Mouse (Mus musculus) Patski (cell line): ENCODE measurements at regions not wholly inside any gene's neighbourhood (a gene's known extent, or its start where the extent isn't known, plus 50 kb on each side); places are given as distances from the start of the nearest gene placed in this dataset.
A peak's percentile ranks its signal among the peaks of the same experiment; 100 is the strongest.

Source experiments
- ATAC-seq: fragments of 100-300 bp; one replicate; pipeline ENCODE4 v1.8.0; 2021
- CTCF ChIA-PET: fragments of 350-600 bp; sonication (Branson Sonifier 250); formaldehyde crosslinking; loops from one replicate; lab custom pipeline; 2022; ENCODE audit warnings: inconsistent platforms; lab: Charles Lee
- POLR2A ChIA-PET: fragments of 350-600 bp; sonication (Branson Sonifier 250); formaldehyde crosslinking; loops from one replicate; lab custom pipeline; 2022; ENCODE audit warnings: antibody characterized with exemption, inconsistent platforms; lab: Charles Lee
- DNase-seq: peaks from one replicate; pipeline ENCODE4 v3.0.0-alpha.2; 2011; ENCODE audit warnings: low read depth, low spot score
- H3K27me3 ChIP-seq: fragments of 371-371 bp; one replicate; pipeline ENCODE4 v1.5.1; 2021
- CTCF ChIP-seq: fragments of 100-300 bp; IDR thresholded peaks from one replicate; pipeline ENCODE4 v1.5.1; 2021
- in situ Hi-C: fragments of 300-500 bp; cut with MboI; formaldehyde crosslinking; loops from 3 replicates; pipeline ENCODE4 v1.11.1; 2018; ENCODE audit warnings: low pct_unique_long_range_greater_than_20kb, mixed read lengths

DNA sequence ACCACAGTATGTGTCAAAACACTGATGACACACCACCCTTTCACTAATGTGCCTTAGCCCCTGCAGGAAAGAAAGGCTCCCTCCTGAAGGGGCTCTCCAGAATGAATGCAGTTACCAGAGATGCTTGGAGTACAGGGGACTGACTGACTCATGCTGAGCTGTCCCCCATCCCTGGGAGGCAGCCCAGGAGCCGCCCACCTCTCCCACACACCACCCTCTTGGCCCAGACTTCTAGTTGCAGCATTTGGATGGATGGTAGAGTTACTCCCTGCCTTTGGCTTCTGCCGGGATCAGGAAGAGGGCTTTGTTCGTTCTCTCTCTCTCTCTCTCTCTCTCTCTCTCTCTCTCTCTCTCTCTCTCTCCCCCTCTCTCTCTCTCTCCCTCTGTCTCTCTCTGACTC lies 53.4 kb upstream of the Jun start:
- peak; percentile 48 for ATAC-seq
- in situ Hi-C loops: no loop called here
- ChIA-PET POLR2A (interaction anchor here (0.6 kb wide), 1 partner anchor 614 kb away, joined by 5 read pairs; no protein-coding TSS in a partner anchor), CTCF (interaction anchor here (1.3 kb wide), 1 partner anchor 24 kb away, joined by 3 read pairs; no protein-coding TSS in a partner anchor)
- DNase-seq: no peak
- H3K27me3 ChIP-seq: no peaks in the 10 kb centered on the region
- TF ChIP-seq CTCF: no peak

DNA sequence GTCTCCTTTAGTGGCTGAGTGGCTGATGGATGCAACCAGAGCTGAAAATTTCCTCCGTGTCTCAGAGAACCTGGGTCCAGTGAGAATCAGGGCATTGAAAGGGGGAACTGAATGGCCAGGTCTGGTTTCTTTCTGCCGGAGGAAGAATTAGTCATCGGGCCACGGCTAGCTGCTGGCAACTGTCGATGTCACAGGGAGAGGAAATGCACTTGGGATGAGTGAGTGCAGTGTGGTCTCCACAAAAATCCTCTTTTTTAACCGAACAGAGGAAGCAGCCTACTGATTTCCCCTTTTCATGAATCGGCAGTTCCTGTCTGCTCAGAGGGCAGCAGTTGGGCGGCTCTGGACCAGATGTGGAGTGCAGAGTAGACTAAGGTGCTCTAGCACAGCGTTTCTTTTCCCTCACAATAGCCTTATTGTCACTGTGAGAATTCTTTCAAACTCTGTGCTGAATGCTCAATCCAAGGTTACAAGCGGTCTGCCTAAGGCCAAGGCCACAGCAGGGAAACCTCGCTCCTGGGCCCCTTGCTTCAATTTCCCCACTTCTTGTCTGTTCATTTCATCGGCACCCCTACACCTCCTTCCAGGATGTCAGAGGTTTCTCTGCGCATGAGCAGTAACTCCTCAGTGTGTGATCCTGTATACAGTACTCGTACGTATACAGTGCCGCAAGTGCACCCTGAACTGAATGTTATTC lies 54.1 kb upstream of the Jun start:
- peak; percentile 68 for ATAC-seq

DNA sequence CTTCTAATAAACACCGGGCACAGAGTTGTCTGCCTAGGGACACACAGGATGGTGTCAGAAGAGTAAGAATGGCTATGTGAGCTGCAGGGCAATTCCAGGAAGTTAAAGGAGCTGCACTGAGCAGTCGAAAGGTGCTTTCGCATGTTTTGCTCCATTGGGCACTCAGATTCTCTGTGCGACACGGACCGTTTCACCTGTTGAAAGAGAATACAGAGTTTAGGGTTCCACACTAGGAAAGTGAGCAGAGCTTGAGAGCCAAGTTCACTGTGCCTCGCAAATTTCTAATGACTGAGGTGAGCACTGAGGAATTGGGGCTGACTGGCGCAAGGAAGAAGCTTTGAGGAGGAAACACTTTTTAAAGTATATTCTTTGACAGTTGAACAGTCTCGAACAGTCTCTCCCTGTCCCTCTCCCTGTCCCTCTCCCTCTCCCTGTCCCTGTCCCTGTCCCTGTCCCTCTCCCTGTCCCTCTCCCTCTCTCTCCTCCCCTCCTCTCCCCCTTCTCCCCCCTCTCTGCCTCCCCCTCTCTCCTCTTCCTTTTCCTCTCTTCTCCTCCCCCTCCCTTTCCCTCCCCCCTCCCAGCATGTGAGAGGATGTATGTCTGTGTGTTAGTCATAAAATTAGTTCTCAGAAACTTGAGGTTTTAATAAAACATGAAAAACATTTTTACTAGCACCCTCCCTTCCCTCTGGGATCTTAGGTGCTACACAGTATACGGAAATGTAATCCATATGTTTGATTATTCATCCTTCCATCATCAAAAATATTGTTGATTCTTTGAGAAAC lies 55.1 kb upstream of the Jun start:
- no peak for ATAC-seq
- H3K27me3 ChIP-seq: no peaks in the 10 kb centered on the region
- in situ Hi-C loops: no loop called here
- POLR2A ChIA-PET: interaction anchor here (0.6 kb wide), 1 partner anchor 355 kb away, joined by 4 read pairs; no protein-coding TSS in a partner anchor
- no peak for TF ChIP-seq CTCF
- CTCF ChIA-PET: no interaction called here
- no peak for DNase-seq

More for the DNA sequence above, 54.1 kb upstream of the Jun start:
- no peaks in the 10 kb centered on the region for H3K27me3 ChIP-seq
- CTCF ChIA-PET: no interaction called here
- no peak for TF ChIP-seq CTCF
- no peak for DNase-seq
- POLR2A ChIA-PET: interaction anchor here (0.6 kb wide), 1 partner anchor 614 kb away, joined by 5 read pairs; no protein-coding TSS in a partner anchor
- in situ Hi-C loops: no loop called here

DNA sequence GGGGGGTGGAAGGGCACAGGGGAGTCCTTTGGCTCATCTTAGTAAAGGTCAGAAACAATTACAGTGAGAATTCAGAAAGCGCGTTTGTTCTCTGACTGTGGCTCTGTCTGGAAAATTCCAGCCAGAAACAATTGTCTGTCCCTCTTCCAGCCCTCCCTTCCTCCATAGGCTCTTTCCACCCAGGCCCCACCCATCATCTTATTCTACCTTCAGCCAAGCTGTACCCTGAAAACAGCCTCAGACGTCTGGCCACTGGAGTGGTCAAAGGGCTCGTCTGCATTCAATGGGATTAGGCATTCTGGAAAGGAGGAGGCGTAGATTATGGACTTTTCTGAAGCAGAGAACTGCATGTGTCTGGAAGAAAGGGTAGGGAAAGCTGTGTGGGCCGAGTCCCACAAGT lies 56.8 kb upstream of the Jun start:
- no peak for TF ChIP-seq CTCF
- ATAC-seq: no peak
- ChIA-PET POLR2A (no interaction called here), CTCF (no interaction called here)
- H3K27me3 ChIP-seq: no peaks in the 10 kb centered on the region
- DNase-seq: no peak
- in situ Hi-C loops: no loop called here

DNA sequence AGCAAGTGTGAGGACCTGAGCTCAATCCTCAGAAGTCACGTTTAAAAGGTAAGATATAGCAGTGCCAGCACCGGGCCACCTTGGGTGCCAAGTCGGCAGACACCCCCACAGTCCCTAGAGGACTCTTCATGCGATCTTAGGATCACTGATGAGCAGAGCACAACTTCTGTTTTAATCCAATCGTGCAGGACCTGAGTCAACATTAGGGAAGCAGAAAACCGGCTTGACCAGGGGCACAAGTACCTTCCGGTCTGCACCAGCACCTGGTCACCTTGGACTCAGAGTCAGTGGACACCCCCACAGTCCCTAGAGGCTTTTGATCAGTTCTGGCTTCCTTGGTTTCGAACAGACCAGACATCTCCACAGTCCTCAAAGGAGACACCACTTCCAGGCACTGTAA lies 58.8 kb upstream of the Jun start:
- DNase-seq: no peak
- ChIA-PET POLR2A (no interaction called here), CTCF (no interaction called here)
- in situ Hi-C loops: no loop called here
- no peaks in the 10 kb centered on the region for H3K27me3 ChIP-seq
- no peak for TF ChIP-seq CTCF
- ATAC-seq: no peak

DNA sequence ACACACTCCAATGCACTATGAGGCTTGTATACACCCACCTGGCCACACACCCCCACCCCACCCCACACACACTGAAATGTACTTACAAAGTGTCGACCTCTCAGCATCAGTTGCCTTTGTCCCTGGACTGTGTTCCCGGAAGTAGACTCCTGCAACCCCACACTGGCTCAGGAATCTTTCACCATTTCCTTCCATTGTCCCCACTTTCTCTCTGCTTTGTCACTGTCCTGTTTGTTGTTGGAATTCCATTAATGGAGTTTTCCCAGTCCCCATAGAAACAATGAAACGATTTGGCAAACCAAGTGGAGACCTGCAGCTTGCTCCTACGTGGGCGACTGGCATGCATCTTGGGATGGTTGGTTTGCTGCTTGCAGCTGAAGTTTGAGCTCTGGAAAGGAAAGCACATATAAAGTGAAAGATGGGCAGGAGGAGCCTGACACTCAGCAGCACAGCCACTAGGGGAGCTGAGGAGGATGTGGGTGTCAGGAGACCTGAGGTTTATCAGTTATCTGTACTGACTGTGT lies 65.2 kb upstream of the Jun start:
- ChIA-PET CTCF (interaction anchor here (1.3 kb wide), 1 partner anchor 8 kb away, joined by 4 read pairs; no protein-coding TSS in a partner anchor), POLR2A (no interaction called here)
- no peaks in the 10 kb centered on the region for H3K27me3 ChIP-seq
- in situ Hi-C loops: no loop called here
- DNase-seq (no peak), ATAC-seq (no peak)
- TF ChIP-seq CTCF: no peak

DNA sequence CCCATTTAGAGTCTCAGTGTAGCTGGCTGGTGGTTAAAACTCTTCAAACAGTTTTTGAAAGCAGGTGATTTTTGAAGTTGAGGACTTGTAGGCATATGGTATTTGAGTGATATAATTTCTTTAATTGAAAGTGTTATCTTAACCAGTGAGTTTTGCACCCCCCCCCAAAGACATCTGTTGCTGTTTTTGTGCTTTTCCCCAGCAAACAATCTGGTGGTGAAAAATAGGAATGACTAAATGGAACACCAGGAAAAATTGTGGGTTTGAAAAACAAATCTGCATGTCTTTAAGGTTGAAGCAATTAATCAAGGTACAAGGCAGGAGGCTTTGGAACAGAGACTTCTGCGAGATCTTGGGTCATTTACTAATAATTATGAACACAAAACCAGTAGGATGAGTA lies 68.9 kb upstream of the Jun start:
- CTCF ChIA-PET: no interaction called here
- ATAC-seq (no peak), DNase-seq (no peak)
- in situ Hi-C loops: no loop called here
- POLR2A ChIA-PET: no interaction called here
- H3K27me3 ChIP-seq: no peaks in the 10 kb centered on the region
- no peak for TF ChIP-seq CTCF

DNA sequence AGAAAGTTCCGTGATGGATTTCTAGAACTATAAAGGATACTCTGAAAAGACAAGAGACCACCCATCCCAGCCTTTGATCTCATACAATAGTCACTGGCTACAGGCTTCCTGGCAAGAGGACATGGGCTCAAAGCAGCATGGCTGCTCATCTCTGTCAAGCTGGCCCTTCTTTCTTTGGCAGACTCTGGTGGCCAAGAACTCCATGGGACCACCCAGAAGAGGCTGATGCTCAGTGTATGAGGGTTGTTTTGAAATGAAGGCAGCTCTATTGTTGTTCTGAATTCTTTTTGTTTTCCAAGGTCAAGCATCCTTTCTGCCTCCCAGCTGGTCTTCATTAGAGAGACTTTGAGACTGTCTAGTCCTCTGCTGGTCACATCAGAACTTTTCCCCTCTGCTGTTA lies 73.3 kb upstream of the Jun start:
- no peaks in the 10 kb centered on the region for H3K27me3 ChIP-seq
- ATAC-seq: no peak
- CTCF ChIA-PET: interaction anchor here (1.1 kb wide), 1 partner anchor 8 kb away, joined by 4 read pairs; no protein-coding TSS in a partner anchor
- POLR2A ChIA-PET: no interaction called here
- no peak for DNase-seq
- no peak for TF ChIP-seq CTCF
- in situ Hi-C loops: no loop called here

DNA sequence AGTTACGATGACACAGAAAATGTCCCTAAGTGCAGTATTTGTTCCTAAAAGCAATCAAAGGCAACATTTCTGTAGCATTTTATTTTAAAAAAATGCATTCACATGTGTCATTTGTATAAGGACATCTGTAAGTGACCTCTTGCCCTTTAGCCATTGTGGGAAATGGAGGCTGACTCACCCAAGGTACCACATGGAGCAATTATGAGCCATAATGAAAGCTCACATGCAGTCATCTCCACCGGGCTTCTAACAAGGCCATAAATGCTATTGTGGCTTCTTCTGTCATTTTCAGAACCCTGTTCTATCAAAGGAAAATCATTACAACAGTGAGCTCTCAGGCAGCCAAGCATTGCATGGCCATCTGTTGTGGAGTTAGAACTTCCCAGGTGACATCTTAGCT lies 75.9 kb upstream of the Jun start:
- POLR2A ChIA-PET: no interaction called here
- CTCF ChIA-PET: no interaction called here
- DNase-seq: no peak
- in situ Hi-C loops: no loop called here
- ATAC-seq: no peak
- TF ChIP-seq CTCF: no peak
- no peaks in the 10 kb centered on the region for H3K27me3 ChIP-seq

DNA sequence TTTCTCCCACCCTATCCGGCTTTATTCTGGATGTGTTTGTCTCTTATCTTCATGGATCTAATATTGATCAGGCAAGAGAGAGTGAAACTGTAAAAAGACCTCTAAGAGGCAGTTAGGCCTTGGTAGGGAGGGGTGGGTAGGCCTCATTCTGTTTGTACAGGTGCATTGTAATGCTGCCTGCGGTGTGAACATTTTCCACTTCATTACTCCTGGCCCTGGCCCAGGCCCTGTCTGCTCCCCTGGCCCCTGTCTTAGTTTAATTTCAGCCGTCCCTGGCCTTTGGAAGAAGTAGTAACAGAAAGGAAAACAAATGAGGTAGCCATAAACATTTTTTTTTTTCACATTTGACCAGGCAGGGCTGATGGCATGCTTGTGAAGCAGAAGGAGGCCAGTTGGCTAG lies 81.8 kb upstream of the Jun start:
- CTCF ChIA-PET: no interaction called here
- in situ Hi-C loops: no loop called here
- POLR2A ChIA-PET: no interaction called here
- H3K27me3 ChIP-seq: no peaks in the 10 kb centered on the region
- no peak for TF ChIP-seq CTCF
- peak; percentile 51 for ATAC-seq
- peak; percentile 44 for DNase-seq

DNA sequence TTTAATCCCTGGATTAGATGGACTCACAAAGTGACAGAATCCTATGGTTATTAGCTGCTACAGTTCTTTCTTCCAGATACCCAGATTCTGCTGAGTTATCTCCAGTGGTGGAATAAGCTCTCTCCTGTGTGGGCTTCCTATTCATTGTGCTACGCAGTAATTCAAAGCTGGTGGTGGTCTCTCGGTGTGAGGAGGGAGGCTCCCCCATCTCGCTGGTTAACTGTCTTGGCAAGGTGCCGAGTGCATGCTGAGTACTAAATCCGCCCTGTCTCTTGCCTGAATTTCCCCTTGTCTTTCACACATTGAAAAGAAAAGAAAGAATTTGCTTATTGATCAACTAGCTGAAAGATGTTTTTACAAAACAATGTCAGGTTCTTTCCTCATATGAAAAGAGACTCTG lies 82.6 kb upstream of the Jun start:
- ChIA-PET POLR2A (no interaction called here), CTCF (no interaction called here)
- DNase-seq: no peak
- H3K27me3 ChIP-seq: no peaks in the 10 kb centered on the region
- ATAC-seq: no peak
- in situ Hi-C loops: no loop called here
- TF ChIP-seq CTCF: no peak
